Mouse (Mus musculus) cerebellum, adult 9-11 months (tissue): Measurements from ENCODE around the gene Pdzrn4.

Source experiments
- DNase-seq: peaks from one replicate; pipeline ENCODE4 v3.0.0; 2022

Gene Pdzrn4

DNA sequence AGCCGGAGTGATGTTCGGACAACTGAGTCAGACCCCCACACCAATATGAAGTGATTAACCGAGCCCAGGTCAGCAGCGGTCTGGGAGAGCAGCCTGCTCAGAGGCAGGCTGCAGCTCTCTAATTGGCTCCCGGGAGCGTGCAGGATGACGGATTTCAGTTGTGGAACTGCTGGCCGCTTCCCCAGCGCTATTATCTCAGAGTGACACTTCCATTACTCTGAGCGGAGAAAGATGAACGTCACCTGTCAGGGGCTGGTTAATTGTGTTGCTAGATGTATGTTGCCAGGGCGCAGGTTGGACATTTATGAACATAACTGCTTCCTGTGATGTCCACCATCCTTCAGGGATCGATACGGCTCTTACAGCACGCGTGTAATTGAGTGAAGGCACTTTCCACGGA lies 355.5 kb downstream of the Pdzrn4 start:
- DNase-seq: no peak

- no peak for DNase-seq
Observed at GRCm38 (mm10) chr15:92752578-92752977, 355.9 kb downstream of the Pdzrn4 start.

- DNase-seq: no peak
Observed at GRCm38 (mm10) chr15:92757085-92757903, 360.6 kb downstream of the Pdzrn4 start.

DNA sequence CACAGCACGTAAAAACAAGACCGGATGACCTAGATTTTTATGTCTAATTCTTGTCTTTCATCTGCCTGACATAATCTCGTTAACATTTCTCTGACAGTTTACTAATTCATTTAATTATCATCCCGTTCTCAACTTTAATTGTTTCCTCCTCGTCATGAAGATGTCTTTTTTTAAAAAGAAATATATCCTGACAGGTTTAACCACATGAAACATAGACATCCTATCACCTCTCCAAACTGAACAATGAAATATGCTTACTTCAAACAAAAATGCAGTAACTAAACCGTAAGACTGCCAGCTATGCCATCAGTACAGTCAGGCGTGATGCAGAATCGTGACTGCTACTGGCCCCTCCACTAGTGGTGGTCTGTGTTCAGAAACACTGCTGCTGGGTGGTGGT lies 362.3 kb downstream of the Pdzrn4 start:
- no peak for DNase-seq

GRCm38 (mm10) chr15:92763303-92763702 lies 366.6 kb downstream of the Pdzrn4 start:
- no peak for DNase-seq

- no peak for DNase-seq
Observed at GRCm38 (mm10) chr15:92769535-92769934, 372.9 kb downstream of the Pdzrn4 start.

GRCm38 (mm10) chr15:92788036-92788435 lies 391.4 kb downstream of the Pdzrn4 start:
- no peak for DNase-seq

- DNase-seq: no peak
Observed at GRCm38 (mm10) chr15:92794275-92794674, 397.6 kb downstream of the Pdzrn4 start.

- no peak for DNase-seq
Observed at GRCm38 (mm10) chr15:92805934-92806333, 409.3 kb downstream of the Pdzrn4 start.

GRCm38 (mm10) chr15:92806352-92806751 lies 409.7 kb downstream of the Pdzrn4 start:
- DNase-seq: no peak
